Mouse (Mus musculus) heart, adult 2 months (tissue): ENCODE data around the gene Gm12184. TPM values are rescaled to one million over a fixed set of nuclear protein-coding genes. Genes with fewer than 3 reads are reported as not detected.

Source experiments
- DNase-seq, 2 experiments: peaks; one replicate each; pipeline ENCODE4 v3.0.0; 2021
- H3K27ac ChIP-seq: fragments of 200-600 bp; 2 replicates; pipeline ENCODE4 v1.8.1; 2022
- H3K27me3 ChIP-seq: fragments of 200-500 bp; 2 replicates; pipeline ENCODE4 v1.6.1; 2012; ENCODE audit warnings: mild to moderate bottlenecking, low read length, inconsistent platforms, mixed read lengths; ENCODE audit not compliant: control insufficient read depth, insufficient read depth
- H3K36me3 ChIP-seq: fragments of 200-500 bp; 2 replicates; pipeline ENCODE4 v1.6.1; 2012; ENCODE audit warnings: low read length, inconsistent platforms; ENCODE audit not compliant: control insufficient read depth, insufficient read depth
- H3K4me1 ChIP-seq: fragments of 200-500 bp; 2 replicates; pipeline ENCODE4 v1.6.1; 2011; ENCODE audit warnings: low read length; ENCODE audit not compliant: control insufficient read depth, insufficient read depth
- H3K4me3 ChIP-seq: fragments of 200-600 bp; 2 replicates; pipeline ENCODE4 v1.8.1; 2022
- H3K79me2 ChIP-seq: fragments of 200-500 bp; replicated peaks from 2 replicates; pipeline ENCODE4 v1.6.1; 2012; ENCODE audit warnings: mild to moderate bottlenecking, inconsistent platforms, low read length, moderate library complexity, mixed read lengths; ENCODE audit not compliant: control insufficient read depth, insufficient read depth
- H3K9ac ChIP-seq: fragments of 200-500 bp; 2 replicates; pipeline ENCODE4 v1.6.1; 2012; ENCODE audit warnings: low read depth, mild to moderate bottlenecking, control low read depth, inconsistent platforms, low read length, mixed read lengths
- CTCF ChIP-seq: fragments of 200-600 bp; IDR thresholded peaks from 2 replicates; pipeline ENCODE4 v1.8.1; 2022; ENCODE audit warnings: antibody characterized with exemption, mild to moderate bottlenecking, moderate library complexity
- EP300 ChIP-seq: fragments of 200-500 bp; IDR thresholded peaks from 2 replicates; pipeline ENCODE4 v1.6.1; 2011; ENCODE audit warnings: low read depth, low read length, control low read depth; ENCODE audit not compliant: insufficient read depth
- POLR2A ChIP-seq: fragments of 200-500 bp; IDR thresholded peaks from 2 replicates; pipeline ENCODE4 v1.6.1; 2011; ENCODE audit warnings: mild to moderate bottlenecking, low read depth, low read length, control low read depth; ENCODE audit not compliant: insufficient read depth
- WGBS: fragments of 180-500 bp; shearing (Covaris S2); methylation state at CpG from one replicate; pipeline ENCODE4 v1.1.7; 2018; 5-methylcytosine and 5-hydroxymethylcytosine counted together
- intact Hi-C: fragments of 180-260 bp; cut with DNase I; formaldehyde crosslinking; loops from one replicate; pipeline ENCODE4 v1.15.1; 2025
- polyA plus RNA-seq: library from polyadenylated mRNA; depleted of rRNA; stranded (reverse); fragments of >200 nt; gene quantifications from 2 replicates; pipeline ENCODE4 v1.2.3, GENCODE M21; 2012
- total RNA-seq, 2 experiments: library from RNA; stranded (reverse); gene quantifications; 2 replicates each; pipeline ENCODE4 v1.2.3; 2021

Gene Gm12184
- total and polyA plus RNA-seq, 3 experiments, result 3.8 to 18.8 (median 3.9) TPM

- Histone ChIP-seq H3K27ac (peak overlapping the region; percentile 100), H3K9ac (peak overlapping the region; percentile 72), H3K36me3 (peaks cover 4% of the 10 kb centered on the region; the same call in 1 of the 2 replicates), H3K79me2 (no peaks in the 10 kb centered on the region), H3K27me3 (no peaks in the 10 kb centered on the region), H3K4me3 (peak overlapping the region; percentile 97), H3K4me1 (peaks cover 5% of the 10 kb centered on the region)
- WGBS, result 2% methylated on average over 9 of the region's 9 CpGs
- intact Hi-C loops, result loop anchor here (1.0 to 5.0 kb wide), 4 partner anchors 17 to 435 kb away; partner anchors contain the start of gene Zfp62
- TF ChIP-seq EP300, result no peak
- no peak for TF ChIP-seq POLR2A
- no peak for TF ChIP-seq CTCF
- no peak for DNase-seq
Observed at GRCm38 (mm10) chr11:48817794-48818193, 8.7 kb downstream of the Gm12184 start.

GRCm38 (mm10) chr11:48816800-48817665, 9.4 kb downstream of the Gm12184 start, which contains the start of gene Trim41:
TSS of gene Trim41 (minus strand) at chr11:48817353.
- Histone ChIP-seq H3K4me3 (peak within 1 kb of the TSS; percentile 97), H3K27me3 (no peaks in the 10 kb centered on the region), H3K9ac (peak within 1 kb of the TSS; percentile 91), H3K27ac (peak within 1 kb of the TSS; percentile 100), H3K36me3 (peaks cover 4% of the 10 kb centered on the region; the same call in 1 of the 2 replicates), H3K79me2 (no peaks in the 10 kb centered on the region), H3K4me1 (peaks cover 5% of the 10 kb centered on the region)
- intact Hi-C loops, result loop anchor here (1.0 to 5.0 kb wide), 3 partner anchors 39 to 435 kb away; partner anchors contain the start of gene Zfp62
- under 1% methylated on average over 76 of the region's 77 CpGs for WGBS
- TF ChIP-seq POLR2A (peak; percentile 99), EP300 (peak; percentile 81; the same call in 1 of the 2 replicates), CTCF (no peak)
- DNase-seq, result peak; percentile 97 to 99

- intact Hi-C loops, result loop anchor here (5.0 kb wide), 2 partner anchors 386 to 436 kb away; partner anchors contain the start of gene Zfp62
- H3K4me3 ChIP-seq, result peak overlapping the region; percentile 97
- no peak for TF ChIP-seq EP300
- TF ChIP-seq CTCF, result no peak
- TF ChIP-seq POLR2A, result no peak
- H3K4me1 ChIP-seq, result peaks cover 5% of the 10 kb centered on the region
- H3K9ac ChIP-seq, result peak overlapping the region; percentile 79
- 1% methylated on average over 23 of the region's 23 CpGs for WGBS
- no peaks in the 10 kb centered on the region for H3K79me2 ChIP-seq
- DNase-seq, result peak in 1 of 2 experiments; percentile 53
- peaks cover 4% of the 10 kb centered on the region; the same call in 1 of the 2 replicates for H3K36me3 ChIP-seq
- H3K27me3 ChIP-seq, result no peaks in the 10 kb centered on the region
- peak overlapping the region; percentile 100 for H3K27ac ChIP-seq
Observed at GRCm38 (mm10) chr11:48816281-48816781, 10.1 kb downstream of the Gm12184 start.

- Histone ChIP-seq H3K4me1 (peaks cover 5% of the 10 kb centered on the region), H3K27me3 (no peaks in the 10 kb centered on the region), H3K79me2 (no peaks in the 10 kb centered on the region), H3K9ac (peak overlapping the region; percentile 79), H3K36me3 (peaks cover 4% of the 10 kb centered on the region; the same call in 1 of the 2 replicates), H3K27ac (peak overlapping the region; percentile 100; the same call in 1 of the 2 replicates), H3K4me3 (no peak overlapping the region; the same call in 1 of the 2 replicates)
- 58% methylated on average over 16 of the region's 16 CpGs for WGBS
- DNase-seq, result no peak
- intact Hi-C loops, result loop anchor here (1.0 to 5.0 kb wide), 3 partner anchors 16 to 436 kb away; partner anchors contain the start of genes Rack1 and Zfp62
- TF ChIP-seq CTCF, result no peak
- no peak for TF ChIP-seq EP300
- TF ChIP-seq POLR2A, result no peak
Observed at GRCm38 (mm10) chr11:48815851-48816250, 10.6 kb downstream of the Gm12184 start.

- no peak for TF ChIP-seq CTCF
- no peak for TF ChIP-seq EP300
- no peaks in the 10 kb centered on the region for H3K27me3 ChIP-seq
- intact Hi-C loops, result no loop called here
- H3K79me2 ChIP-seq, result no peaks in the 10 kb centered on the region
- no peak for DNase-seq
- H3K36me3 ChIP-seq, result peaks cover 8% of the 10 kb centered on the region
- peaks cover 6% of the 10 kb centered on the region for H3K4me1 ChIP-seq
- H3K27ac ChIP-seq, result no peak overlapping the region
- H3K4me3 ChIP-seq, result no peak overlapping the region
- H3K9ac ChIP-seq, result no peak overlapping the region
Observed at GRCm38 (mm10) chr11:48813782-48814181, 12.7 kb downstream of the Gm12184 start.

GRCm38 (mm10) chr11:48810142-48810541, 16.3 kb downstream of the Gm12184 start:
- no peak for DNase-seq
- TF ChIP-seq POLR2A (no peak), CTCF (no peak), EP300 (no peak)
- intact Hi-C loops, result no loop called here
- Histone ChIP-seq H3K27ac (no peak overlapping the region), H3K36me3 (peaks cover 14% of the 10 kb centered on the region), H3K27me3 (no peaks in the 10 kb centered on the region), H3K4me1 (peaks cover 2% of the 10 kb centered on the region; the same call in 1 of the 2 replicates), H3K79me2 (no peaks in the 10 kb centered on the region), H3K4me3 (no peak overlapping the region), H3K9ac (no peak overlapping the region)
- 57% methylated on average over 2 of the region's 2 CpGs for WGBS
